Mouse (Mus musculus) erythroblast, embryonic 14.5 days (primary cell): ENCODE measurements around the gene Ufsp1.

ENCODE experiments used
- GATA1 ChIP-seq: IDR thresholded peaks from 2 replicates; pipeline ENCODE4 v1.6.1; 2012; ENCODE audit warnings: low read length, inconsistent platforms, mixed read lengths
- TAL1 ChIP-seq: IDR thresholded peaks from 3 replicates; pipeline ENCODE4 v1.6.1; 2012; ENCODE audit warnings: low read length, inconsistent platforms, mixed read lengths

DNA sequence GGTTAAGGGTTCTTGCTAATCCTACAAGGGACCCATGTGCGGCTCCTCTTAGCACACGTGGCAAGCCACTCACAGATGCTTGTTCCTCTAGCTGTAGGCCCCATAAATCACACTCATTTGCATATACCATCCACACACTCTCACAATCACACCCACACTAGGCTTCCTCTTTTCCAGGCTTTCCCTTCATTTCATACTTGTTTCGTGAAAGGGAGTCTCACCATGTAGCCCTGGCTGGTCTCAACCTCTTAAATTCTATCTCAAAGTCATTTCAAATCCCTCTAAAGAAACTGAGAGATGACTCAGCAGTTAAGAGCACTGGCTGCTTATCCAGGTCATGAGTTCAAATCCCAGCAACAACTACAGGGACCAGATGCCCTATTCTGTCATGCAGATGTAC is 11.4 kb downstream of the Ufsp1 start:
- no peak for TF ChIP-seq GATA1
- no peak for TF ChIP-seq TAL1
